Mouse (Mus musculus) kidney, postnatal 10 days (tissue): ENCODE results near the gene Gmds.

Source experiments
- DNase-seq: peaks from one replicate; pipeline ENCODE4 v3.0.0; 2021; ENCODE audit warnings: mixed read lengths

Gene Gmds

DNA sequence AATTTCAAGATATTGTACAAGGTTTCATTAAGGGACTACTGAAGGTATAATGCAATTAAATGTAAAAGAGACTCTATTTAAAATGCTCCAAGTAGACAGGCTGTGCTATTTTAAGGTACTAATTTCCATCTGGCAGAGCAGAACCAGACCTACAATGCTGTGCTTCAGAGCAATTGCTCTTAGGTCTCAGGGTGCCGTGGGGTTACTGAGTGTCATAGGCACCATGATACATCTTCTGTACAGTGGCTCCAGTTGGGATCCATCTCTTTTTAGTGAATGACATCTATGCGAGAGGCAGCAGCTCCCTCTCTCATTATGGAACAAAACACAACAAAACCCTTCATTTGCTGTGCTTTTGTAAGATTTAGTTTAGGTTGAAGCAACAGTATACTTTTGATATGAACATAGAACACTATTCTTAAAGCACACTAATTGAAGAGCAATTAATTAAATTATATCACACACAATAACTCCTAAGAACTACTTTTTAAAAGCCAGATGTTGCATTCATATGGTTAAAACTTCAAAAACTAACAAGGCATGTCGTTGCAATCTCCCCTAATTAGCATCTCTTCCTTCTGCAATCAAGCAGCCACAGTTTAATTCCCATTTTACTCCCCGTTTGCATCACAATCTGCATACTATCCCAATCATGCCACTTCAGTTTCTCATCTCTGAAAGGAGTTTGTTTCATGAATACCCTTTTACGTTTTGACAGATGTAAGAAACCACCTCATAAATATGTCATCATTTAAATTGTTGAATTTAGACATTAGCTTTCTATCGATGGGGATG lies 317.9 kb downstream of the Gmds start:
- no peak for DNase-seq

- DNase-seq, result no peak
Measured at GRCm38 (mm10) chr13:32019256-32019620, 319.3 kb downstream of the Gmds start.

DNA sequence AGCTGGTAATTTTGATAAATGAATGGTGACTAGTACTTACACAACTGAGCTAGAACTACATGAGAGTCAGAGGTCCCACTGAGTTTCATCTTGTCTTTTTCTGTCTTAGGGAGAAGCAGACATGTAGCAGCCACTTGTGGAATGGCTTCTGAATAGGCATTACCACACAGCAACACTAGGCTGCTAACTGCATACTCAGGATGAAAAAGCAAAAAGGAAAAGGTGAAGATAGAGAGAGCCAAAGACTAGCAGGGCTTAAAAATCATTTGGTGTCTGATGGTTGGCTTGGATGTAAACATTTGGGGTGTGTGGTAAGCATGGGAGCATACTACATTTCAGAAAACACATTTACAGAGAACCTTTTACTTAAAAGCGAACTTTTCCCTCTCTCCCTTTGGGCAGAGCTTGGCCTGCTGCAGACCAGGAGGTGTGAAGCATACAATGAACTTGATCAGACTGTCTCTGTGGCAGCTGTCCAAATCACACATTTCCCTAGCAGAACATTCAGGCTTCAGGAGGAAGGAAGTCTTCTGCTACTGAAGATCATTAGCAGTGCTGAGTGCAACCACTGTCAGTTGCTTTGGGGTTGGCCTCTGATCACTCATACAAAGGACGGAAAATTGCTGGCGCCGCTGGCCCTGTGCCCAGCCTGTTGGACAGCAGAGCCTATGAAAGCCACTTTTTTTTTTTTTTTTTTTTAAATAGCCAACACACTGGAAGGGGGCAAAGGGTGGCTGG lies 319.9 kb downstream of the Gmds start:
- peak; percentile 93 for DNase-seq

DNA sequence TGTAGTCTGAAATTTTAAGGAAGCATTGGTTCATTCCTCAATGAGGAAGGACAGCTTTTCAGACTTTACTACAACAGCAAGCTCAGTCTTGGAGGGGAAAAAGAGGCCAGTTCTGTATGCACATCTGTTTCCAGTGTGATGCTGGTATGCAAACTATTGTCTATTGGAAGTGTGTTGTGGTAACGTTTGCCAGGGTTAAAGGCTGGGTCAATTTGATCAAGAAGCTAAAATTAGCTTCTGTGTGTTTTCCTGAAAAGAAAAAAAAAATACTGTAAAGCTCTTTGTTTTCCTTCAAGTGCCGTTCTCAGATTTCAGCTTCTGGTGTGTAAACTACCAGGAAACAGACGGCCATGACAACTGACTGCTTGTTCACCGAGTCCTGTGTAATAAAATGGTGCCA lies 329.7 kb downstream of the Gmds start:
- DNase-seq, result peak; percentile 11

DNA sequence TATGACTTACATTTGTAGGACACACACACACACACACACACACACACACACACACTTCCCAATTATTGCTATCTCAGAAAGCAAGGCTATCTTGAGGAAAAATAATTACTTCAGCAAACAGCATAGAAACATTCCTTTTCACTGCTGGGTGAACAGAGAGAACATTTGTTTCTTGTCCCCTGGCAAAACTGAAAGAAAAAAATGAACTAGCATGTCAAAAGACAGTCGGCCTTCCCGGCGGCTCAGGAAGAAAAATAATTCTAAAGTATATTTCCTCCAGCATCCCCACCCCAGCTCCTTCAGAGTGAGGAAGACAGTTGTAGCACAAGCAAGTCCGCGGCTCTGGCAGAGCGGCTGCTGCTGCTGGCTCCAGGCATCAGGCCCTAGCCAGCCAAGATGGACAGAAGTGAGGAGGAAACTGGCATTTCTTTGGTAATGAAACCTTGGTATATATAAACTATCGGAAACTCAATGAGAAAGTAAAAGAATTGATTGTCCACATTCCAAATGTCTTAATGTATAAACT lies 330.4 kb downstream of the Gmds start:
- DNase-seq, result peak; percentile 41

- DNase-seq, result no peak
Measured at GRCm38 (mm10) chr13:31993391-31993790, 345.1 kb downstream of the Gmds start.

DNA sequence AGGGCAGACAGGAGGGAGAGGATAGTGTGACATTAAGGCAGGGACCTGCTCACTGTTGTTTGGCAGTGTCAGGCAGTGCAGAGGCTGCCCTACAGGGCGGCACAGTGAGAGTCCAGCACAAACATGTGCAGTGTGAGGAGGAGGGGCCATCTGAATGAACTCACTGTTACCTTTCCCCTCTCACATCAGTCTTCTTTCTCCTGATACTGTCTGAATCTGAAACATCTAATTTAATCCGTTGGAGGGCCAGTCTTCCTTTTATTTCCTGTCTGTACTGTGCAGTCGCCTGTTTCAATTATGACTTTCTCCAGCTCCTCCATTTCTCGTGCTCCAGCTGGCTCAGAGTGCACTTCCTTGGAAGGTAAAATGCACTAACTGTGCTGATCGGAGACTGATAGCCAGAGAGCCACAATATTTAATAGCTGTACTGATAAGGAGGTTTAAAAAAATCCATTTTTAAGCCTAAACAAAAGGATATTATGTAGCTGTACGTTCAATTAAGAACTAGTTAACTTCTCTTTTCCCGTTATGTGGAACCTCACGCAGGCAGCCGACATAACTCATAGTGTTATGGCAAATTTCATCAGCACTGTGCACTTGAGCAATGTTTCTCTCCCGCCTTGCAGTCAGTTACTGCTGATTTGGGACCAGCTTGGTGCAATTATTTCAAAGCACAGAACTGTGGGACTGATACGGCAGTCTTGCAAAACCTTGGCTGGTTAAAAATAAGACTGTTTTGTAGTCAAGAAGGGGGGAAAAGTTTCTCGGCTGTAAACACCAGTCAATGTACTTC lies 345.9 kb downstream of the Gmds start:
- peak; percentile 15 for DNase-seq

- DNase-seq, result no peak
Measured at GRCm38 (mm10) chr13:31981198-31981597, 357.3 kb downstream of the Gmds start.

- no peak for DNase-seq
Measured at GRCm38 (mm10) chr13:31978126-31978525, 360.4 kb downstream of the Gmds start.

- DNase-seq, result no peak
Measured at GRCm38 (mm10) chr13:31974751-31975479, 363.6 kb downstream of the Gmds start.

DNA sequence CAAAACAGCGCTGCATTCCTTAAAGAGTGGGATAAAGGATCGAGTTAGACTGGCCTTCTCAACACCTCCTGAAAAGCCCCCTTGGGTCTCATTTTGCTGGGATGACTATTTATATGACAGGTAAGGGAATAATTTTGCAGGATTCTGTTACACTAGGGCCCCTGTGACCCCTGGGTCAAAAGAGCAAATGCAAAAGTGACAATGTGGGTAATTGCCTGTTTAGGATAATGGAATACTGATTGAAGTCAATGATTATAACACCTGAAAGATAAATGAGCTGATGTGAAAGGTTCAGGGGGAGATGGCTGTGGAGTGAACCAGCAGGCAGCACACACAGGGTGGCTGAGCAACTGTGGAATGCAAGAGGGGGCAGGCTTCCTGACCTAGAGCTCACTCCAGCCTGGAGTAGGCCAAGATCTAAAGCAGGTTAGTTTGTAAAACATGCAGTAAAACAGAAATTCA lies 367.5 kb downstream of the Gmds start:
- DNase-seq, result peak; percentile 11

- no peak for DNase-seq
Measured at GRCm38 (mm10) chr13:31968272-31968671, 370.3 kb downstream of the Gmds start.

- no peak for DNase-seq
Measured at GRCm38 (mm10) chr13:31966931-31967532, 371.5 kb downstream of the Gmds start.

DNA sequence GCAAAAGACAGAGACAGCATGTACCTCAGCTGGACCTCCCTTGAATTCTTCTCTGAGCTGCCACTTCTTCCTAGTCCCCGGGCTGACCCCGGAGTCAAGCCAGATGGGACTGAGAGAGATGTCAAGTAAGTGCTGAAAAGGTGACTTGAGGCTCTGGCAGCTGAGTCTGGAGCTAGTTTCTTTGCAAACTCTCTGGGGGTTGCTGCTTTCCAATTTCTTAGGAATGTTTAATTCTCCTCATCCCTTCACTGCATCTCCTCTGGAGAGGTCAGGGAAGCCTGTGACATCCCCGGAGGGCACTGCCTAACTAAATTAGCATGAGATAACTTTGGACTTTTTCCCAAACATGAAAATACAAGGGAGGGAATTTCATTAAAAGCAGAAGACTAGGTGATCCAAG lies 378.0 kb downstream of the Gmds start:
- no peak for DNase-seq

DNA sequence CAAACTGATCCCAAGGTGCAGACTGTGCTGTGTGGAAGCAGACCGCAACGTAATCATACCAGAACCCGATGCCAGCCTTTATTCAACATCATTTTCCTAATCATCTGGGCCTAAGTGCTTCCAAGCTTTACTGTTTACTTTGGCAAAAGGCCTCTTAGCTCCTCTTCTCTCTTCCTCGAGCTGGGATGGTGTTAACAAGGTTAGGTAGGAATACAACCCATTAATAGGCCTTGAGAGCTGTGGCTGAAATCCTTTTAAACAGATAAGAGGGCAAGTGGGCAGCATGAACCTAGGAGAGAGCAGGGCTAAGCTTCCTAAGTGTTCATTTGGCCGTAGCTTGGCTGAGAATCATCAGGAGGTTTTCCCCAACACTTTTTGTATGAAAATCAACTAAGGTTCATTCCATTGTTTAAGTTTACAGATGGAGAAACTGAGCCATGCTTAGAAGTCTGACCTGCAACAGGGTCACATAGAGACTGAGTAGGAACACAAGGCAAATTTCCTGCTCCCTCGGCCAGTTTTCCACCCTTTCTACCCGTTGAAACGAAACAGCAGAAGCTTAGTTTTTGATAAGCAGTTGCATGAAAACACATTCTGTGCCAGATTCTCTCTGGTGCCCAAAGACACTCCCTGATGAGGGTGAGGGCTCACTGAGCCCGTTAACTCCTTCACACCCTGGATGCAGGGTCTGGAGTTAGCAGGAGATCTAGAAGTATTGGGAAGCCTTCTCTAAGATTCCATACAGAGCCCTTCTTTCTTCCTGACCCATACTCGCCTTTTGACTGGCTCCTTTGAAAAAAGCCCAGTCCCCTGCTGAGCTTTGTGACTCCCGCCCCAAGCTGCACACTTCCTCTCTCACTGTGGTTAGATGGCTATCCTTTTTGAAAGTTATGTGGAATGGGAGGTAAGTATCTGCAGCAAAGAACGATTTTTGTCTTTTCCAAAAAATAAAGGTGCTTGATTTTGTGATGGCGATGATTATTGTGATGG lies 379.9 kb downstream of the Gmds start:
- no peak for DNase-seq

DNA sequence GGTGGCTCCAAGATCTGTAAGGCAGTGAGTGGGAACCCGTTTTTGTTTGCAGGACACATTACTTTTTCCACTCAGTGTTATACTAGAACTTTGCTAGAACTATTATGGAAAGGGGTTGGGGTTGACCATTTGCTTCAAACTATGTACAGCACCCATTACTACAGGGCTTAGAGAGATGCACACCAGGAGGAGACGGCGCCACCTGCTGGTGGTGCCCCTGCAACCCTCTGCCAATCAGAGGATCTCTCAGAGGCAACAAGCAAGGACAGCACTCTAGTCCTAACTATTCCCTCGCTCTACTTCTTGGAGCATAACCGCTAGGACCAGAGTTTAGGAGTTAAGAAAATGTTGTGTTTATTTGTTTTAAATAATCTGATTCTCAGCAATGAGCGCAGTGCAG lies 382.0 kb downstream of the Gmds start:
- DNase-seq, result peak; percentile 65

DNA sequence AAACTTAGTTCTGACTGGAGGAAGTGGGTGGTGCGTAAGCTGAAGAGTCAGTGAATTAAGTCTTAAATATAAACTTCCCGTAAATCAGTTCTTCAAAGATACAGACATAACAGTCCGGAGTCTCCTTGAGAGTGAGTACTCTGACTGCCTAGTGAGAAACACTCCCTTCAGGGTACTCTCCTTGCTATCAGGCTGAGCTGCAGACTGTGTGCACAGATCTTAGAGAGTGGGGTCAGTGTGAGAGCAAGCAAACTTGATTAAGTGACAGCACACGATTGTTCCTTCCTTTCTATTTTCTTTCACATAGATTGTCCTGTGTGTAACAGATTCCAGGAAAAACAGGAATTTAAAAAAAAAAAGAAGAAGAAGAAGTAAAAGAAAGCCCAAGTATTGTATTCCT lies 382.4 kb downstream of the Gmds start:
- DNase-seq, result no peak

DNA sequence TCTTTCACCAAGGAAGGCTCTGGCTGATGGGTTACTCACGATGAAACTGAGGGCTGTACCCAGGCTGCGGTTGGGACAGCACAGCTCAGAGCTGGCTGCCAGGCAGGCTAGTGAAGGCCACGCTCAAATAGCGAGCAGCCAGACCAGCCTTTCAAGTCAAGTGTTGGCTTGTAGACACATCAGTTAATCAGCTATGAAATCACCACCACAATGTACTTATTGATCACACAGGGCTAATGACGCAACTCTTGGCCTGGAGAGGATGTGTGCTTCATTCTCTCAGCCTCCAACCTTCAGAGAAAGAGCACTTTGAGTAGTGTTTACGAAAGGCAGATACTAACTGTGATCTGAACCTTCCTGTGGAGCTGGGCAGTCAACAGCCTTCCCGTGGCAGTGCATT lies 383.4 kb downstream of the Gmds start:
- DNase-seq, result no peak

DNA sequence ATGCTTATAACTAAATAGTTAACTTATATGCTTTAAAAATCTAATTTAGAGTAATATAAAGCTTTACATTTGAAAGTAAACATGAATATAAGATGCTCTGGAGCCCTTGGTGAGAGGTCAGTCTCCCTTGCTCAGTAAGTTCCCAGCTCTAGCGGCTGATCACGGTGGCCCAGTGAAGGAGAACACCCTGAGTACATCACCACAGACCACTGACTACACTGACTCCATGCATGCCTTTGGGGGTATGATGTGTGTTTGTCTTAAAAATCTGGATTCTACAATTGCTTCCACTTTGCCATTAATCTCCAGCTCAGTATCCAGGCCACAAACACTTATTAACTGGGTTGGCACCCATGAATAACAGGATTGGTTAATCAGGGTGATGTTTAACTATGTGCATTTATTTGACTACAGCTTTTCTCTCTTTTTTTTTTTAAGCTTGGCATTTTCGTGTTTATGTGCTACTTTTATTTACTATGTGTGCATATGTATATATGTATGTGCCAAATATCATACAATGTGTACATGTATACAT lies 393.8 kb downstream of the Gmds start:
- DNase-seq, result no peak

GRCm38 (mm10) chr13:31943482-31944275 lies 394.9 kb downstream of the Gmds start:
- no peak for DNase-seq
